Mouse (Mus musculus): ENCODE measurements at regions not wholly inside any gene's neighbourhood (a gene's known extent, or its start where the extent isn't known, plus 50 kb on each side); places are given as distances from the start of the nearest gene placed in this dataset.
A peak's percentile ranks its signal among the peaks of the same experiment; 100 is the strongest.

DNA sequence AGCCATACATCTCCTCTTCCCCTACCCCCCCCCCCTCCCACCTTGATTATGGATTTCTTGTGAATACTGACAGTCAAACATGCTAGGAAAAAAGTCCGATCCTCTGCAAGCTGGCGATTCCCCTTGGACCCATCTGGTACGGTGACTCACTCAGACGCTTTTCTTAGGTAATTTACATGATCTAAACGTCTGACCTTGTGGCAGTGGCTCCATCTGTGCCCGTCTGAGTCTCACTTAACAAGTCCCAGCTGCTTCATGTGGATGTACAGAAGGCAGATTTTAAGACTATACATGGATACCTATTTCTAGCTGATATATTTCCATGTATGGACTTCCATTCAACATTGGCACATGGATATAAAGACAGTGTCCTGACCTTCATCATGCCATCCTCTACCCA, 481.0 kb downstream of the Lipi start:
- no peak overlapping the region for H3K27ac ChIP-seq
- no peaks in the 10 kb centered on the region for H3K4me1 ChIP-seq (replicated peaks)
- H3K27me3 ChIP-seq (ENCODE audit: insufficient read depth, poor library complexity, severe bottlenecking): no peaks in the 10 kb centered on the region
- no peaks in the 10 kb centered on the region for H3K9me3 ChIP-seq
- WGBS: 60% methylated on average over 6 of the region's 6 CpGs
- no peaks in the 10 kb centered on the region for H3K36me3 ChIP-seq
- no peak for DNase-seq (ENCODE audit: low spot score)
- H3K4me3 ChIP-seq: no peak overlapping the region

DNA sequence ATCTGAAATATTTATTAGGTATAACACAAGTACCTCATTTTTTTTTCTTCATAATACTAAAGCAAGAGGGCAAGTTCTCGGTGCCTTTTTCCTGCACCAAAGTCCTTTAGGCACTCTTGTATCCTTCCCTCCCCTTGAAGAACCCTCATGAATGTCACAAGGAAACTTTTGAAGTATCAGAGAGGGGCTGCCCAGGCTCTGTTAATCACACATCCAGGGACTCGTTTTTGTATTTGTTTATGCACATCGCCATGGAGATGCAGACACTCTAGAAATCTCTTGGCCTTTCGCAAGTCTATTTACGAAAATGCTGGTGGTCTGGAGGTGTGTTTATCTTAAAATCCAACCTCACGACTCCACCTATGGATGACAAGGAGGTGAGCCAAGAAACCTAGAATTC, 492.7 kb downstream of the Lipi start:
- no peak for DNase-seq (ENCODE audit: low spot score)
- WGBS: 42% methylated on average over 6 of the region's 6 CpGs
- H3K27me3 ChIP-seq (ENCODE audit: insufficient read depth, poor library complexity, severe bottlenecking): peaks cover 3% of the 10 kb centered on the region; the same call in 1 of the 2 replicates
- no peak overlapping the region for H3K27ac ChIP-seq
- no peak overlapping the region for H3K4me3 ChIP-seq
- H3K36me3 ChIP-seq: no peaks in the 10 kb centered on the region
- H3K4me1 ChIP-seq (replicated peaks): peaks cover 12% of the 10 kb centered on the region; the same call in 1 of the 2 replicates
- H3K9me3 ChIP-seq: no peaks in the 10 kb centered on the region

DNA sequence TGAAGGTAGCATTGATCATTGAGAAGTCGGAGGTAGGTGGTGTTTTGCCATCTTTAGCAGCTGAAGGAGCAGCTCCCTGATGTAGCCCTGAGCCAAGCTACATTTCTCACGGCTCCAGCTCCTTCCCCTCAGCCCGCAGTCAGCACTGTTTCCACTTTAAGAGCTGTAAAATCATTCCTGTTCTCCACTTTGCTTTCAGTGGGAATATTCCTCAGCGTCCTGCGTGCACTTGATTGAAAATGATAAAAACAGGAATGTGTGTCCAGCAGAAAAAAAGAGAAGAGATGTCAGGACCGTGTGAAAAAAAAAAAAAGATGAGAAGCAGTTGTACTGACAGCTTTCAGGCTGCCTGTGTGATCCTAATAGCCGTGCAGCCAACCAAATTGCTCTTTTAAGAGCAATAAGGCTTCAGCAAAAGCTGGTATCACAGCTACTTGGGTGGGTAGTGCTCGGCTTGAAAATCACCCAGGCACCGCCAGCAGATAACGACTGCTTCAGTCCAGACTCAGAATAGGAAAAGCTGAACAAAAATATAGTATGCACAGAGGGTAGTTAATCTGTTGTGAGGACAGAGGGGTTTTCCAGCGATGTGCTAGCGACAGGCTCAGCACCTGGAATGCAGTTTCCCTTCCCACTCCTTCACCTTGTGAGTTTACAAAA, 493.3 kb downstream of the Lipi start:
- H3K4me3 ChIP-seq: peak overlapping the region; percentile 31
- no peaks in the 10 kb centered on the region for H3K36me3 ChIP-seq
- H3K27me3 ChIP-seq (ENCODE audit: insufficient read depth, poor library complexity, severe bottlenecking): peaks cover 3% of the 10 kb centered on the region; the same call in 1 of the 2 replicates
- H3K9me3 ChIP-seq: no peaks in the 10 kb centered on the region
- 22% methylated on average over 12 of the region's 12 CpGs for WGBS
- H3K4me1 ChIP-seq (replicated peaks): peaks cover 12% of the 10 kb centered on the region; the same call in 1 of the 2 replicates
- H3K27ac ChIP-seq: no peak overlapping the region
- peak; percentile 11 for DNase-seq (ENCODE audit: low spot score)

DNA sequence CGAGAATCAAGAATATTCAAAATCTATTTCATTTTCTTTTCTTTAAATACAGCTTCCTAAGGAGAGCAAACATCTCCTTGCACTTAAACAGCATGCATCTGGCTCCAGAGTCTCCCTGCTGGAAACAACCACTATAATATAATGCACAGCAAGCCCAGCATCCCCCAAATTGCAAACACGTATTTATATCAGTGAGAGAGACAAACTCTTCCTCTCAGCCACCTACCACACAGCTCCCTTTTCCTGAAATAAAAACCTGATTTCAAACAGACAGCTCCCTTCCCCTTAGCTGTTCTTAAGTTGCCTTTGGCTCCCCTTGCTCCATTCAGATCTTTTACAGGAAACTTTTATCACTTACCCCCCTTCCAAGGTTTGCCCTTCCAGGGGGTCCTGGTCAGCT, 493.9 kb downstream of the Lipi start:
- H3K36me3 ChIP-seq: no peaks in the 10 kb centered on the region
- H3K27me3 ChIP-seq (ENCODE audit: insufficient read depth, poor library complexity, severe bottlenecking): peaks cover 3% of the 10 kb centered on the region; the same call in 1 of the 2 replicates
- H3K9me3 ChIP-seq: no peaks in the 10 kb centered on the region
- 63% methylated on average over 2 of the region's 2 CpGs for whole genome bisulfite sequencing
- H3K27ac ChIP-seq: no peak overlapping the region
- no peak for DNase-seq (ENCODE audit: low spot score)
- H3K4me3 ChIP-seq: peak overlapping the region; percentile 31; the same call in 1 of the 2 replicates
- H3K4me1 ChIP-seq (replicated peaks): peaks cover 12% of the 10 kb centered on the region; the same call in 1 of the 2 replicates

DNA sequence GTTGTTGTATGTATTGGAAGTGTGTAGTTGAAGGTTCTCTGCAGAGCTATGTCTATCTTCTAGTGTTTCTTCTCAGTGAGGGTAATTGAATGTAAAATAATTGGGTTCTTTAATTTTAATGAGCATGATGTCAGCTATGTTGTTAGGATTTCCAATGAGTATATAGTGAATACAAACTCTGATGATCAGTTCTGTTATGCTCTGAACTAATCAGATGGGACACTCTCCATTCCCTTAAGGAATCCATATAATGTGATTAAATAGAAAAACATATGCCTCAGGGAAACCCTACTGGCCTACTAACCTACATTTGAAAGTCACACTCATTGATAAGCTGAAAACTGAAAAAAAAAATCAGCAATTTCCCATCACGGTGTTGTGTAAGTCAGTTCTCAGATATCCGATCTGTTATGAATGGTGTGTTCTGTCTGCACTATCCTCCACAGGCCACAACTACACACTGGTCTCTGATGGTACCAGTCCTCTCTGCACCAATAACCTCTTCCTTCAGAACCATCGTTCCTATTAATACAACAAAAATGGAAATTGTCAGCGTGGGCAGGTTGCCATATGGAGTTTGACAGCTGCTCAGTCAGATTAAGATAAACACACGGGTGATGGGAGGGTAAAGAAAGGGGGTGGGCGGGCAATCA, 496.4 kb downstream of the Lipi start:
- Histone ChIP-seq H3K4me1 (replicated peaks) (peaks cover 12% of the 10 kb centered on the region; the same call in 1 of the 2 replicates), H3K27me3 (ENCODE audit: insufficient read depth, poor library complexity, severe bottlenecking) (peaks cover 3% of the 10 kb centered on the region; the same call in 1 of the 2 replicates), H3K36me3 (no peaks in the 10 kb centered on the region), H3K4me3 (no peak overlapping the region), H3K9me3 (no peaks in the 10 kb centered on the region), H3K27ac (no peak overlapping the region)
- no peak for DNase-seq (ENCODE audit: low spot score)
- WGBS: 76% methylated on average over 6 of the region's 6 CpGs

DNA sequence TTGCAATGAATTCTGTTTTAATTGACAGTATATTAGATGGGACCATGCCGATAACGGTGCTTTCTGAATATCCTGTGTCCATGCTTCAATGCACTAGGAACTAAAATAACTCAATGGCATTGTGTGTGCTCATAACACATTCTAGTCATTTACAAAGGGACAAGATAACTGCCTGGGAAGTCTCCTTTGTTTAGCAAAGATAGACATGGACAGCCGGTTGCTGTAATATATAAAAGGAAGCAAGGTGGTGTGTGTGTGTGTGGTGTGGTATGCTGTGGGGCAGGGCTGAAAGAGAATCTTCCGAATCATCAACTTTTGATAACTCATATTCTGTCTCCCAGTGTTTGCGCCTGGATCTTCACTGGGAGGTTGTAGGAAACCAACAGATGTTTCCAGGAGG, 497.2 kb downstream of the Lipi start:
- peaks cover 3% of the 10 kb centered on the region; the same call in 1 of the 2 replicates for H3K27me3 ChIP-seq (ENCODE audit: insufficient read depth, poor library complexity, severe bottlenecking)
- H3K27ac ChIP-seq: no peak overlapping the region
- peaks cover 12% of the 10 kb centered on the region; the same call in 1 of the 2 replicates for H3K4me1 ChIP-seq (replicated peaks)
- no peak for DNase-seq (ENCODE audit: low spot score)
- no peak overlapping the region for H3K4me3 ChIP-seq
- H3K36me3 ChIP-seq: no peaks in the 10 kb centered on the region
- 76% methylated on average over 5 of the region's 5 CpGs for WGBS
- H3K9me3 ChIP-seq: no peaks in the 10 kb centered on the region

DNA sequence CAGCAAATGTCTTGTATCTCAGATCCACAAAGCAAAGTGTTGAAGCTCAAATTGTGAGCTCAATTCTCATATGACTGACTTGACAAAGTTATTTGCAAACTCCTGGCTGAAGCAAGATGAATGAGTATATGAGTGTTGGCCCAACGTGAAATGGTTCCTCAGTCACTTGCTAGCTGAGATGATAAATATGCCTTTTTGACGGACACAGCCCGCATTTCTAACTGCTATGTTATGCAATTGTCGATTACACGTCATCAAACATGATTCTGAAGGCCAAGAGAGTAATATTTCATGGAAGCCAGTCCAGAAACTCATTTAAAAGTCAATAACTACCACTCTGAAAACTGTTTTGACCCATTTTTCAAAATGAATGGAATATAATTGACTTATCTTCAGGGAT, 520.6 kb downstream of the Lipi start:
- WGBS: 79% methylated on average over 5 of the region's 5 CpGs
- Histone ChIP-seq H3K36me3 (no peaks in the 10 kb centered on the region), H3K27ac (no peak overlapping the region), H3K9me3 (no peaks in the 10 kb centered on the region), H3K4me3 (no peak overlapping the region), H3K27me3 (ENCODE audit: insufficient read depth, poor library complexity, severe bottlenecking) (no peaks in the 10 kb centered on the region), H3K4me1 (replicated peaks) (no peaks in the 10 kb centered on the region)
- DNase-seq (ENCODE audit: low spot score): no peak

DNA sequence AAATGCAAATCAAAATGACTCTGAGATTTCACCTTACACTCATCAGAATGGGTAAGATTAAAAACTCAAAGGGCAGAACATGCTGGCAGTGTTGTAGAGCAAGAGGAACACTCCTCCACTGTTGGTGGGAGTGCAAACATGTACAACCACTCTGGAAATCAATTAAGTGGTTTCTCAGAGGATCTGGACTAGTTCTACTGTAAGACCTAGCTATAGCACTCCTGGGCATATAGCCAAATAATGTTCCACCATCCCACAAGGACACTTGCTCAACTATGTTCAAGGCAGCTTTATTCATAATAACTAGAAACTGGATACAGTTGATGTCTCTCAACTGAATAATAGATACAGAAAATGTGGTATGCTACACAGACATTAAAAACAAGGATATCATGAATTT, 532.9 kb downstream of the Lipi start:
- no peaks in the 10 kb centered on the region for H3K9me3 ChIP-seq
- H3K36me3 ChIP-seq: no peaks in the 10 kb centered on the region
- no peak overlapping the region for H3K27ac ChIP-seq
- DNase-seq (ENCODE audit: low spot score): no peak
- H3K27me3 ChIP-seq (ENCODE audit: insufficient read depth, poor library complexity, severe bottlenecking): no peaks in the 10 kb centered on the region
- no peak overlapping the region for H3K4me3 ChIP-seq
- H3K4me1 ChIP-seq (replicated peaks): 0 out of 2 replicates have a peak, but pooled peaks cover 2% of the 10 kb centered on the region

DNA sequence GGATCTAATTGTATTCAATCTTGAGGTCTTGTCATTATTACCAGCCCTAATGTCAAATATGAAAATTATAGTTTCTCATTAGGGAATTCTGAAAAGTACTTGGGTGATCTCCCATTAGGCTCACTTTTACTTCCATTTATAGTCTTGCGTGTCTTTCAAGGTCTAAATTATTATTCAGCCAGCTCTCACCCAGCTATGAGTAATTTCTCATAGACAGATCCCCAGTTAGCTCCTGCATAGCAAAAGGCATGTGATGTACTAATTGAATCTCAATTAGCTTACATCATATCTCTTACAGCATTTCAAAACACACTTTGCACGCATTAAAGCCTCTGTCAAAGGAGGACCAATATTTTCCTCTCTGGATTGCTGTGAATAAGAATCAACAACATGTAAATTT, 539.9 kb downstream of the Lipi start:
- WGBS: 93% methylated on average over 2 of the region's 2 CpGs
- Histone ChIP-seq H3K4me1 (replicated peaks) (no peaks in the 10 kb centered on the region), H3K36me3 (no peaks in the 10 kb centered on the region), H3K27ac (no peak overlapping the region), H3K4me3 (no peak overlapping the region), H3K9me3 (no peaks in the 10 kb centered on the region), H3K27me3 (ENCODE audit: insufficient read depth, poor library complexity, severe bottlenecking) (no peaks in the 10 kb centered on the region)
- no peak for DNase-seq (ENCODE audit: low spot score)

Measured in hindbrain, embryonic 10.5 days (tissue).